Mouse (Mus musculus) liver, embryonic 18 days (tissue): ENCODE measurements around the gene 1190002N15Rik. TPM values are rescaled to one million over a fixed set of nuclear protein-coding genes. Genes with fewer than 3 reads are reported as not detected.

ENCODE experiments used
- polyA plus RNA-seq: library from polyadenylated mRNA; depleted of rRNA; stranded (reverse); fragments of >200 nt; gene quantifications from 2 replicates; pipeline ENCODE4 v1.2.3, GENCODE M21; 2012; rRNA removed

1190002N15Rik gene
- polyA plus RNA-seq, result 9.2 and 9.8 TPM in 2 replicates

GRCm38 (mm10) chr9:94537970-94538822 is at the start of gene 1190002N15Rik:
Gene 1190002N15Rik (minus strand): TSS chr9:94538081.

Other genes starting within 250 kb of the 1190002N15Rik start
- gene Slc9a9, start 131.8 kb upstream of the 1190002N15Rik start, polyA plus RNA-seq, result 2.2 and 2.4 TPM in 2 replicates